Mouse (Mus musculus): ENCODE measurements around the gene Slc13a1.

The Slc13a1 gene

DNA sequence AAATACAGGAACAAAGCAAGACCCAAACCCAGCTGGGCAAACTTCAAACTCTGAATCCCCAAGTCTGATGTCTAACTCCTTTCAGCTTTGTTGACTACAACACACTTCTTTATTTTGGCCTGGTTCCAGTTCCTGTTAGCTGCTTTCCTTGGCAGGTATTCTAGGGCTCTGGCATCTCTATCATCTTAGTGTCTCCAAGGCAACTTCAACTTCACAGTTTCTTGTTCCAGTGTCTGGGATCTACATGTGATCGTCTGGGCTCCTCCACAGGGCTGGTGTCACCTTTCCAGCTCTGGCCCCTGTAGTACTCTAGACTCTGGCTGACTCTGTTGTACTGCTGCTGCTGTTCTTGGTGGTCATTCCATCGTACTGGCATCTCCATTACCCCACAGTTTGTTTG, 91.8 kb downstream of the Slc13a1 start:
- no peak for DNase-seq (ENCODE audit: low read depth, low spot score)

DNA sequence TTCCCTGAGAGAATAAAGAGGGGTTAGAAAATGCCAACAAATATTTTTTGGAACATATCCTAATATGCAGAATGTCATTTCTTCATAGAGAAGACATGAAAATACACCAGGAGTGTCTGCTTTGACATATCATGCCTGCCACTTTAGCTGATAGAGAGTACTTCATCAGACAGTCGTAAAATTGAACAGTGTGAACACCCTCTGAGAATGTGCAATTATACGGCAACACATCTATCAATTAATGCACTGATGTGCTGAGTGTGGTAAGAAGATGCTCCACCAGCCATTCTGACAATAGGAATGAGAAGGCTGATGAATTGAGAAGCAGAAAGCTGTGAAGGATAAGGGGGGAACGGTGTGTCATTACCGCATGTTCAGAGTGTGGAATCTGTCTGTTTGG, 95.1 kb downstream of the Slc13a1 start:
- DNase-seq (ENCODE audit: low read depth, low spot score): no peak

DNA sequence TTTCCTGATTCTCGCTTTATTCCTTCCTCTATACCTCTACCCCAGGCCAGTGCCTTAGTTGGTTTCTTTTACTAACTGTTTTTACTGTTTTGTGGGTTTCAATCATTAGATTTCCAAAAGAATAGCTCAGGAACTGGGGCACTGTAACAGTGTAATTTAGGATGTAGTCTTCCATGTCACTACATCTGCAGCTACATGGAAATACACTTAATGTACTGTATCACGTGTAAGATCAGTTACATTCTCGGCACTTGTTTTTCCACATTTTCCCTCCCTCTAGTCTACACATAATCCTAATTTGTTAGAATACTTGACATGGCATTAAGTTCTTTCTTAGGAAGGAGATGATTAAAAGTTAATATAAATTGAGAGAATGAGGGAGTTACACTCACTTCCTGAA, 108.1 kb downstream of the Slc13a1 start:
- no peak for DNase-seq (ENCODE audit: low read depth, low spot score)

DNA sequence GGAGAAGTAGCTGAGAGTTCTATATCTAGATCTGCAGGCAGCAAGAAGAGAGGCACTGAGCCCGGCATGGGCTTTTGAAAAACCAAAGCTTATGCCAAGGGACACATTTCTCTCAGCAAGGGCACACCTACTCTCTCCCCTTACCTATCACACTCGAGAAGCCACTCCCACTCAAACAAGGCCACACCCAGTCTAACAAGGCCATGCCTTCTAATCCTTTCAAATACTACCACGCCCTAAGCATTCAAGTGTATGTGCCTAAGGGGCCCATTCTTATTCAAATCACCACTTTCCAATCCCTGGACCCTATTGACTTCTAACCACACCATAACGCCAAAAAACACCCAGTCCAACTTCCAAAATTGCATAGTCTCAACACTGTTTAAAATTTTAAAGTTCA, 112.8 kb downstream of the Slc13a1 start:
- DNase-seq (ENCODE audit: low read depth, low spot score): no peak

DNA sequence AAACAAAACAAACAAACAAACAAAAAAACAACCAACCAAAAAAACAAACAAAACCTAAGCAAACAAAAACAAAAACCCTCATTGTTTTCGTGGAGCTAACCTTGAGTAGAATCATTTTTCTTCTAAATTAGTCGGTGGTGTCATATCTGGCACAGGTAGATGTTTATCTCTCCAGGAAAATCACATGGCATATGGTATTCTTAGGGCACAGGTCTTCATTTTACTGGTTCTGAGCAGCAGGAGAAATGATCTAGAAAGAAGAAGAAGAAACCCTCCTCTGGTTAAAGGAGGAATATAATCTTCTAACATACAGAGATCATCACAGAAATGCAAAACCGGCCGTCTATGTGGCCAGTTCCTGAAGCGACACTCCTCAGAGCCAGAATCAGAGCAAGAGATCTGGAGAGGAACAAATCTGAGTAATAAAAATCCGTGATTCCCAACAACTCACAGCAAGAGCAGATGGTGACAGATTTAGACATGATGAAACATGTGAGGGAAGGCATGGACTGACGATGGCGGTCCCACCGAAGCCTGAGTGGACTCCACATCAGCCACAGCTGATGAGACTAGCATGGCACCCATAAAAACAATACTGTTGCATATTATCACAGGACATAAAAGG, 113.7 kb downstream of the Slc13a1 start:
- no peak for DNase-seq (ENCODE audit: low read depth, low spot score)

DNA sequence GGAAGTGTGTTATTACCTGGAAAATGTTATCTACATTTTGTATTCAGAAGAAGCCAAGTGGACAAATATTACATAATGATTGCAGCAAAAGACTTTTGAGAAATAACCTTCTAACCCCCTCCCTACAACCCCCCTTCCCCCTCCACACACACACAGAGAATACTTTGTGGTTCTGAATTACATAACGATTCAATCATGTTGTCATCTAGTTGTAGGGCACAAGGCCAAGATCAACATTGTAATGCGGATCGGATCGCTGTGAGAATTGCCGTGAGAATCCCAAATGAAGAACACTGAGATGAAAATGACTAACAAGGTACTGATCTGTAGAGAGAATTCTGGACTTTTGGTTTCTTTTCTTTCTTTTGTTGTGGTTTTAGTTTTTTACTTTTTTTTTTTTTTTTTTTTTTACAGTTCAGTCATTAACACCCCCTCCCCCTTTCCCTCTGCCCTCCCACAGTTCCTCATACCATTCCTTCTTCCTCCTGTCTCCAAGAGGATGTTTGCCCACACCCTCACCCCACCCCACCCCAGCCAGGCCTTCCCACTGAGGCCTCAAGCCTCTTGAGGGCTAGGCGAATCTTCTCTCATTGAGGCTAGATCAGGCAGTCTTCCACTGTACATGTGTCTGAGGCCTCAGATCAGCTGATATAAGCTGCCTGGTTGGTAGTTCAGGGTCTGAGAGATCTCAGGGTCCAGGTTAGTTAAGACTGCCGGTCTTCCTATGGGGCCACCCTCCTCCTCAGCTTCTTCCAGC, 120.7 kb downstream of the Slc13a1 start:
- no peak for DNase-seq (ENCODE audit: low read depth, low spot score)

DNA sequence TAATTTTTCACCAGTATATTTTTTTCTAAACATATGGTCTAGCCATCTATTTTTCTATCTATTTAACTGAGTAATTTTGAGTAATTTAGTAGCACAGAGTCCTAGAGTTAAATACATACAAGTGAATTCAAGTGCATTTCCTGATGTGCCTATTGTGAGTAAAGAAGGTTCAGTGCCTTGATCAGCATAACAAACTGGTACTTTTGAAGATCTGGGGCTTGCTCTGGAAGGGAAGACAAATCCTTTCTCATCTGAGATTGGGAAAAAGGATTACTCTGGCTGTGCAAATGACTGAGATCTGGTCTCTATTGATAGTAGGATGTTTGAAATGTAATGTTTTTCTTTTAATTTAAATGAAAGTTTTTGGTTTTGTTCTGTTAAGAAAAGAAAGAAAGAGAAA, 124.4 kb downstream of the Slc13a1 start:
- no peak for DNase-seq (ENCODE audit: low read depth, low spot score)

Measured in brain, embryonic 18.5 days (tissue).